Mouse (Mus musculus): ENCODE data around the gene Mid1. TPM values are rescaled to one million over a fixed set of nuclear protein-coding genes. Genes with fewer than 3 reads are reported as not detected.
"Not testable (repeated sequence)": the region's sequence is repeated elsewhere in the genome, so short reads cannot be mapped to it uniquely, and the experiment has no call there.

Mid1 gene
- polyA plus RNA-seq, 1 experiment from 2014 or later, result 4.2 TPM

DNA sequence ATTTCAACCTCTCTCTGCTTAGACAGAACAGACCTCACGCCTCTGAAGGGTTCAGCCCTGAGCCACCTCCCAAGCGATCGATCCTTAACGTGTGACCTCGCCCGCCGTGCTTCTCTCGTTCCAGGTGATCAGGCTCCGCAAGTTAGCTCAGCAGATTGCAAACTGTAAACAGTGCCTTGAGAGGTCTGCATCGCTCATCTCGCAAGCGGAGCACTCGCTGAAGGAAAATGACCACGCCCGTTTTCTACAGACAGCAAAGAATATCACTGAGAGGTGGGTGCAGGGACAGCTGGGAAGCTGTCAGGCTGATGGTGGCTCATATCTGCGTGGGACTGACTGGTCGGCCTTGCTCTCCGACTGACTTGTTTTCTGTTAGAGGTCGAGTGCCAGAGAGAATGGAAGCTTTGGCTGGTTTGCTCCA is 296.8 kb downstream of the Mid1 start:
- 90% methylated on average over 19 of the region's 19 CpGs for WGBS
- not testable (repeated sequence) for ATAC-seq; H3K27ac ChIP-seq (ENCODE audit: low read depth, low read length); H3K4me3 ChIP-seq (ENCODE audit: low read length); H3K4me1 ChIP-seq (ENCODE audit: control insufficient read depth, insufficient read depth, low read depth, low read length); H3K4me2 ChIP-seq (ENCODE audit: low read length); H3K27me3 ChIP-seq (replicated peaks; ENCODE audit: control insufficient read depth, insufficient read depth, low read length); H3K9ac ChIP-seq (ENCODE audit: low read depth, low read length)
- peaks cover 34% of the 10 kb centered on the region for H3K36me3 ChIP-seq (ENCODE audit: control insufficient read depth, insufficient read depth, low read length)
- H3K9me3 ChIP-seq (ENCODE audit: control insufficient read depth, low read length), result peaks cover 29% of the 10 kb centered on the region

DNA sequence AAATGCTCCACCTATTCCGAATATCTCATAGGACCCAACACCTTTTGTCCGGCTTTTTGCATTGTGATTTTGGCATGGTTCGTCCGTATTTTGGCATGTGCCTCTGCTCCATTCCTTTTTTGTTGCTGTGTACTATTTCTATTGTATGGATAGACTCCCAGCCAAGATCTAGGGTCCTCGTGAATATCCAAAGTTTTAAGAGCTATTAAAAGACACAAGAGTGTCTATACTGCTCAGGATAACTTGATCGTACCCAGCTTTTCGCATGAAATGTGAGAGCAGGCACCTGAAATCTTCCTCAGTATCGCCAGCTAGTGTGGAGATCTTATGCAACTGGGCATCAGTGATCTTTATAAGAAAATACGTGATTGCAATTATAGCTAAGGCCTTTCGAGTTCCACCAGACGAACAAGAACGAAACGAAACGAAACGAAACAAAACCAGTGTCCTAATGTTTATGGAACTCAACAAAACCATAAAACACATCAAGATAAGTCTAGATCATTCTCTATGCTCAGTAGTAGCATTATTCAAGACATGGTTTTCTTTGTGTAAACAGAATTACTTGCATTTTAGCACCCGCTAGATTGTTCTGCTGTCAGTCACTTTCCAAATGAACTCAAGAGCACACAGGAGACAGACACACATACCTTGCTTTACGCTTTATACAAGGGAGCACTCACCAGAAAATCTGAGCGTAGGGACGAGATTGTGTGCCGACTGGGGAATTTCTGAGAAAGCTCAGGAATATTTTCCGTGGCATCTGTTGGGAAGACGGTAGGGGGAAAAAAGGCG is 297.8 kb downstream of the Mid1 start:
- not testable (repeated sequence) for H3K4me1 ChIP-seq (ENCODE audit: control insufficient read depth, insufficient read depth, low read depth, low read length); H3K27me3 ChIP-seq (replicated peaks; ENCODE audit: control insufficient read depth, insufficient read depth, low read length); H3K4me3 ChIP-seq (ENCODE audit: low read length); ATAC-seq; H3K4me2 ChIP-seq (ENCODE audit: low read length); H3K27ac ChIP-seq (ENCODE audit: low read depth, low read length); H3K9ac ChIP-seq (ENCODE audit: low read depth, low read length)
- Histone ChIP-seq H3K36me3 (ENCODE audit: control insufficient read depth, insufficient read depth, low read length) (peaks cover 38% of the 10 kb centered on the region), H3K9me3 (ENCODE audit: control insufficient read depth, low read length) (peaks cover 34% of the 10 kb centered on the region)
- 92% methylated on average over 23 of the region's 23 CpGs for WGBS

DNA sequence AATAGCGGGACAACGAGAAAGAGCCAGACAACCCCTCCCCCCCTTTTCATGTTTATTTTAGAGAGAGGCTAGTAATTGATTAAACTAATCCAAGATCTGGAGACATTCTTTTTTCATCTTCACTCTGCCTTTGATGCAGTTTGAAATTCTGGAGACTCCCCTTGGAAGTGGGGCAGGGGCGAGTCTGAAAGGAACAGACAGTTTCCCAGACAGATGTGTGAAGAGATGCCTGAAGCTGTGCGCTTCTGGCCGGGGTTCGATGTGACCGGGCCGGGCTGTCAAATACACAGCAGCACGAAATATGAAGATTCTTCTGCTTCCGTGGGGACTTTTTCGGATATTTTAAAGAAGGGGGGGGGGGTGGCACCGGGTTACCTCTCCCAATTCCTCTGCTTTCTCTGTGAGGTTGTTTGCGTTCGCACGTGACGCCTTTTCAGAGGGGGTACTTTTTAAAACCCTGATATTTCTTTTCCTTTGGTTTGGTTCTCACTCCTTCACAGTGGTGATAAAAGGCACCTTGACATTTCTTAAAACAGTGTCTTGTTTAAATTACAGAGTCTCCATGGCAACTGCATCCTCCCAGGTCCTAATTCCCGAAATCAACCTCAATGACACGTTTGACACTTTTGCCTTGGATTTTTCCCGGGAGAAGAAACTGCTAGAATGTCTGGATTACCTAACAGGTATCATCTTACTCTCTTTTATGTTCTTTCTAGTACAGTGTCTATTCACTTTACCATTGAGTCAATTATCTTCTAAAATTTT is 298.6 kb downstream of the Mid1 start:
- H3K36me3 ChIP-seq (ENCODE audit: control insufficient read depth, insufficient read depth, low read length), result peaks cover 39% of the 10 kb centered on the region
- not testable (repeated sequence) for H3K4me1 ChIP-seq (ENCODE audit: control insufficient read depth, insufficient read depth, low read depth, low read length); H3K27me3 ChIP-seq (replicated peaks; ENCODE audit: control insufficient read depth, insufficient read depth, low read length); H3K27ac ChIP-seq (ENCODE audit: low read depth, low read length); ATAC-seq; H3K4me3 ChIP-seq (ENCODE audit: low read length); H3K9ac ChIP-seq (ENCODE audit: low read depth, low read length); H3K4me2 ChIP-seq (ENCODE audit: low read length)
- H3K9me3 ChIP-seq (ENCODE audit: control insufficient read depth, low read length), result peaks cover 36% of the 10 kb centered on the region
- WGBS, result 90% methylated on average over 19 of the region's 19 CpGs

DNA sequence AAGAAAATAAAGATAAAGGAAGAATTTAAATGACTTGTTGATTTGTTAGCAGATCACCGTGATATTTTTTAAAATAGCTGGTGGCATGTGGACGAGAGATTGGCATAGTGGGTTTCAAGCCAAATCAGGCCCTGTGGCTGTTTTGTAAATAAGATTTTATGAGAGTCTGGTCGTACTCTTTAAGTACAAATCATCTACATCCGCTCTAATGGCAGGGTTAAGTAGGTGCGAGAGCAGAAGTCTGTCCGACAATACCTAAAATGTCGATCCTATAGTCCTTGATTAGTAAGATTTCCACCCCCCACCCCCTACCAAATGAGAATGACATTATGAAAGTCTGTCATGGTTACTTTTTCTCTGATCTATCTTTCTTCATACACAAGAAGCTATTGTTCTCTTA is 299.3 kb downstream of the Mid1 start:
- H3K27me3 ChIP-seq (replicated peaks; ENCODE audit: control insufficient read depth, insufficient read depth, low read length); H3K27ac ChIP-seq (ENCODE audit: low read depth, low read length); ATAC-seq; H3K9ac ChIP-seq (ENCODE audit: low read depth, low read length); H3K4me1 ChIP-seq (ENCODE audit: control insufficient read depth, insufficient read depth, low read depth, low read length); H3K4me2 ChIP-seq (ENCODE audit: low read length); H3K4me3 ChIP-seq (ENCODE audit: low read length): not testable (repeated sequence)
- peaks cover 45% of the 10 kb centered on the region for H3K36me3 ChIP-seq (ENCODE audit: control insufficient read depth, insufficient read depth, low read length)
- WGBS, result 91% methylated on average over 7 of the region's 7 CpGs
- peaks cover 40% of the 10 kb centered on the region for H3K9me3 ChIP-seq (ENCODE audit: control insufficient read depth, low read length)

DNA sequence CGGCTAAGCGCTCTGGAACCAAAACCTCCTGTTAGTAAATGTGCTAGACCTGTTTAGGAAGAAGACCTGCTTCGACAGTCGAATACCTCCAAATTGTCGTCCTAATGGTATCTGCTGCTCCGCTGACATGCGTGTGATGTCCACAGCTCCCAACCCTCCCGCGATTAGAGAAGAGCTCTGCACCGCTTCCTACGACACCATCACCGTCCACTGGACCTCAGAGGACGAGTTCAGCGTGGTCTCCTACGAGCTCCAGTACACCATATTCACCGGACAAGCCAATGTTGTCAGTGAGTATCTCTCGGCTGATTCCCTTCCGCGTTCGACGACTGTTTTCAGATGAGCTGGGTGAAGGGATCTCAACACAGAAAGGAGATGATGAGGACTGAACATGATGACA is 299.9 kb downstream of the Mid1 start:
- not testable (repeated sequence) for H3K4me3 ChIP-seq (ENCODE audit: low read length)
- H3K9me3 ChIP-seq (ENCODE audit: control insufficient read depth, low read length), result peaks cover 43% of the 10 kb centered on the region

DNA sequence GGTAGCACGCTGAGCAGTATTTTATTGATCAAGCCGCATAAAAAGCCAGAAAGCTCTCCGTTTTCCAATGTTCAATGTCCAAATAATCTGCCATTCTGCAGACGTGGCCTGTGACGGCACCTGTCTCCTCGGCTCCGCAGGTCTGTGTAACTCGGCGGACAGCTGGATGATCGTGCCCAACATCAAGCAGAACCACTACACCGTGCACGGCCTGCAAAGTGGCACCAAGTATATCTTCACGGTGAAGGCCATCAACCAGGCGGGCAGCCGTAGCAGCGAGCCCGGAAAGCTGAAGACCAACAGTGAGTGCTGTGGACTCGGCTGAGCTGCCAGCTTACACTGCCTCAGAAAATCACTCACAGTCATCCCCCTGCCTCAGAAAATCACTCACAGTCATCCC is 300.8 kb downstream of the Mid1 start:
- 84% methylated on average over 18 of the region's 18 CpGs for WGBS
- H3K36me3 ChIP-seq (ENCODE audit: control insufficient read depth, insufficient read depth, low read length), result peaks cover 53% of the 10 kb centered on the region

More for the DNA sequence above, 299.9 kb downstream of the Mid1 start:
- ATAC-seq; H3K27me3 ChIP-seq (replicated peaks; ENCODE audit: control insufficient read depth, insufficient read depth, low read length); H3K4me2 ChIP-seq (ENCODE audit: low read length); H3K4me1 ChIP-seq (ENCODE audit: control insufficient read depth, insufficient read depth, low read depth, low read length); H3K9ac ChIP-seq (ENCODE audit: low read depth, low read length); H3K27ac ChIP-seq (ENCODE audit: low read depth, low read length): not testable (repeated sequence)
- H3K36me3 ChIP-seq (ENCODE audit: control insufficient read depth, insufficient read depth, low read length), result peaks cover 47% of the 10 kb centered on the region
- 94% methylated on average over 21 of the region's 21 CpGs for WGBS

DNA sequence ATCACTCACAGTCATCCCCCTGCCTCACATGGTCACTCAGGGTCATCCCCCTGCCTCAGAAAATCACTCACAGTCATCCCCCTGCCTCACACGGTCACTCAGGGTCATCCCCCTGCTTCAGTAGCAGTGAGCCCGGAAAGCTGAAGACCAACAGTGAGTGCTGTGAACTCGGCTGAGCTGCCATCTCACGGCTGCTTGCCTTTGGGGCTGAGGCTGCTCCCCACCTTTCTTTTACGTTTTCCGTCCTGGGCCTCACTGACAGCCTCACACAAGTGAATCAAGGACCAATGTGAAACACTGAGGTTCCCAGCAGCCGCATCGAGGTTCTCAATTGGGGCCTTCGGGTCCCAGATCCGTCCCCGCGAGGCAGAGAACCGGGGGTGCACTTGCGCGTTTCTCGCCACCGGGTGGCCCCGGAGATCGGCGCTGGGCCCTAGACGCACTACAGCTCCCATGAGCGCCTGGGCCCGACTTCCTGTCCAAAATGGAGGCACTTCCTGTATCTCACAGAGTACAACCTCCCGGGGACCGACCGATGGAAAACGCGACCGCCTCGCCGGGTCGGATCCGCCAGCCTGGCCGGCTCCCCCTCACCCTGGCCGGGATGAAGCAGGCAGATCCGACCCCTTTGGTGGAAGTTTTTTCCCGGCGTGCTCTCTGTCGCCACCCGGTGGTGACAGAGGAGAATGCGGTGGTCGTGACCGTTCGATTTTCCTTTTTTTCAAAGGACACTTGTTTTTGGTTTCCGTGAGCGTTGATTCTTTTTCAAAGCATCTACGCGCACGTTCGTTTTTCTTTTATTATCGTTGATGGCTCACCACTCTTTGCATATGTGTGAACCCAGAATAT is 301.7 kb downstream of the Mid1 start:
- Histone ChIP-seq H3K4me3 (ENCODE audit: low read length) (peak overlapping the region; percentile 34), H3K4me2 (ENCODE audit: low read length) (peak overlapping the region; percentile 51), H3K36me3 (ENCODE audit: control insufficient read depth, insufficient read depth, low read length) (peaks cover 49% of the 10 kb centered on the region), H3K9me3 (ENCODE audit: control insufficient read depth, low read length) (peaks cover 41% of the 10 kb centered on the region), H3K9ac (ENCODE audit: low read depth, low read length) (peak overlapping the region; percentile 61), H3K27ac (ENCODE audit: low read depth, low read length) (peak overlapping the region; percentile 68)
- 43% methylated on average over 43 of the region's 51 CpGs for WGBS
- ATAC-seq, result peak; percentile 95
- H3K4me1 ChIP-seq (ENCODE audit: control insufficient read depth, insufficient read depth, low read depth, low read length); H3K27me3 ChIP-seq (replicated peaks; ENCODE audit: control insufficient read depth, insufficient read depth, low read length): not testable (repeated sequence)

More for the DNA sequence above, 300.8 kb downstream of the Mid1 start:
- peaks cover 48% of the 10 kb centered on the region for H3K9me3 ChIP-seq (ENCODE audit: control insufficient read depth, low read length)
- H3K4me3 ChIP-seq (ENCODE audit: low read length); H3K9ac ChIP-seq (ENCODE audit: low read depth, low read length); H3K4me2 ChIP-seq (ENCODE audit: low read length); H3K27me3 ChIP-seq (replicated peaks; ENCODE audit: control insufficient read depth, insufficient read depth, low read length); H3K27ac ChIP-seq (ENCODE audit: low read depth, low read length); H3K4me1 ChIP-seq (ENCODE audit: control insufficient read depth, insufficient read depth, low read depth, low read length): not testable (repeated sequence)
- ATAC-seq, result peak; percentile 16; the same call in 1 of the 2 replicates

DNA sequence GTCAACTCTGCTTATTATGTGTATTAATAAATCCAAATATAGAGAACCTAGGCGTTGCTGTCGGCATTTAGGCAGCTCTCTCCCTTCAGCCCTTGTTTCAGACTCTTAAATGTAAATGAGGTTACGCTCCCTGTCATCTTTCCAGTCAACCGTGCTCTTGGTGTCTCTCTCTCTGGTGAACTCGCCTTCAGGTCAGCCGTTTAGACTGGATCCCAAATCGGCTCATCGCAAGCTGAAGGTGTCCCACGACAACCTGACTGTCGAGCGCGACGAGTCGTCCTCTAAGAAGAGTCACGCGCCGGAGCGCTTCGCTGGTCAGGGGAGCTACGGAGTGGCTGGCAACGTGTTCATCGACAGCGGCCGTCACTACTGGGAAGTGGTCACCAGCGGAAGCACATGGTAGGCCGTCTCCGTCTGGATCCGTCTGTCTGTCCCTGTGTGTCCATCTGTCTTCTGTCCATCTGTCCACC is 302.4 kb downstream of the Mid1 start:
- H3K9ac ChIP-seq (ENCODE audit: low read depth, low read length); H3K4me1 ChIP-seq (ENCODE audit: control insufficient read depth, insufficient read depth, low read depth, low read length); H3K4me3 ChIP-seq (ENCODE audit: low read length); H3K4me2 ChIP-seq (ENCODE audit: low read length); H3K27me3 ChIP-seq (replicated peaks; ENCODE audit: control insufficient read depth, insufficient read depth, low read length); H3K27ac ChIP-seq (ENCODE audit: low read depth, low read length): not testable (repeated sequence)
- Histone ChIP-seq H3K9me3 (ENCODE audit: control insufficient read depth, low read length) (peaks cover 38% of the 10 kb centered on the region), H3K36me3 (ENCODE audit: control insufficient read depth, insufficient read depth, low read length) (peaks cover 44% of the 10 kb centered on the region)
- ATAC-seq, result peak; percentile 32
- WGBS, result 85% methylated on average over 28 of the region's 28 CpGs
